Comparison of ENCODE assay signal across 11 mouse cellular contexts in the genomic region with DNA sequence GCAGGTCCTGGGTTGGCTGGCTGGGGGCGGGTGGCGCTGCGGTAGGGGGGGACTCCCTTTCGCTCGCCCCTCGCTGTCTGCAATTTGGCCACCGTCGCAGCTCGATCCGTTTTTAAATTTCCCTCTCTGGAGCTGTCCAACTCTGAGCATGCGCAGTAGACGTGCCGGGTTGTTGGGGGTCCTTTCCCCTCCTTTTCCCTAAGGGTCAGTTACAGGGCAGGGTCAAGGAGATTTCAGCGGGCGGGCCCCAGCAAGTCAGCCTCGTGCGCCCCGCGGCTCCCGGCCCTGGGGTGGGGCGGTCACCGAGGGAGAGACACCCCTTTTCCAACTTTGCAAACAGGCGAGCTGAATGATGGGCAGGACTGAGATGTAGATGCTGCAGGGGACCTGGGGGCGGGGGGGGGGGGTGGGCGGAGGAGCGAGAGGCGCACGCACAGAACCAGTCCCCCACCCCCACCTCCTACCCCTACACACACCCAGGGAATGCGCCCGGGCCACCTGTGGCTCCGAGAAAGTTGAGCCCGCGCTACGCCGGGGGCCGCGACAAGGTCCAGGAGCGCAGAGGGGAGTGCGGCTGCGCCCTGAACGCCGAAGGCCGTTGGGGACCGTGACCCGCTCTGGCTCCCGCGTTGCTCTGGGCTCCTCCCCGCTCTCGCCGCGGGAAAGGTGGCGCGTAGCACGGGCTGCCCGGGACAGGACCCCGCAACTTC. TPM values are rescaled to one million over a fixed set of nuclear protein-coding genes. Genes with fewer than 3 reads are reported as not detected.
DNase-seq lines count a peak whose midpoint lies in the region; ATAC-seq lines count a peak whose summit lies in the region.
"Had no signal": no experiment of that assay in that cellular context is flagged by ENCODE, and none has a peak within 500 bp of the region (broad histone marks: within the 10 kb centered on the region; RNA-seq: fewer than 3 reads in every experiment).

A gene (minus strand): TSS at position 115 of the 710 bp plus-strand sequence.

- under 1% methylated on average over 40 of the region's 56 CpGs for WGBS in heart, embryonic 11.5 days (ENCODE audit: insufficient replicate concordance)
- WGBS in hindbrain, embryonic 15.5 days, result 0% methylated on average over 50 of the region's 56 CpGs
- WGBS in midbrain, embryonic 15.5 days, result 1% methylated on average over 51 of the region's 56 CpGs

- peaks cover 5% of the 10 kb centered on the region for H3K4me1 ChIP-seq in heart, embryonic 11.5 days (ENCODE audit: control insufficient read depth, insufficient read depth, low read length)
- no peaks in the 10 kb centered on the region for H3K4me1 ChIP-seq in brown adipose tissue, adult 24 weeks (ENCODE audit: control insufficient read depth, insufficient read depth, insufficient read length, low read length)
- peaks cover 20% of the 10 kb centered on the region for H3K4me1 ChIP-seq in hindbrain, embryonic 15.5 days (replicated peaks)
- peaks cover 34% of the 10 kb centered on the region for H3K4me1 ChIP-seq in midbrain, embryonic 15.5 days

- H3K27me3 ChIP-seq in heart, embryonic 11.5 days (ENCODE audit: control insufficient read depth, insufficient read depth, low read length), result peaks cover 88% of the 10 kb centered on the region
- peaks cover 97% of the 10 kb centered on the region for H3K27me3 ChIP-seq in hindbrain, embryonic 15.5 days
- H3K27me3 ChIP-seq in midbrain, embryonic 15.5 days (replicated peaks), result peaks cover 75% of the 10 kb centered on the region

- no peak within 1 kb of the TSS for H3K9ac ChIP-seq in heart, embryonic 11.5 days (ENCODE audit: low read depth, low read length)
- H3K9ac ChIP-seq in hindbrain, embryonic 15.5 days, result no peak within 1 kb of the TSS
- no peak within 1 kb of the TSS for H3K9ac ChIP-seq in midbrain, embryonic 15.5 days

- H3K9me3 ChIP-seq in heart, embryonic 11.5 days (replicated peaks; ENCODE audit: control insufficient read depth, low read length), result no peaks in the 10 kb centered on the region
- H3K9me3 ChIP-seq in hindbrain, embryonic 15.5 days, result no peaks in the 10 kb centered on the region
- H3K9me3 ChIP-seq in midbrain, embryonic 15.5 days, result no peaks in the 10 kb centered on the region

- H3K4me2 ChIP-seq in heart, embryonic 11.5 days, result peak within 1 kb of the TSS; percentile 65
- H3K4me2 ChIP-seq in hindbrain, embryonic 15.5 days, result peak within 1 kb of the TSS; percentile 74
- peak within 1 kb of the TSS; percentile 73 for H3K4me2 ChIP-seq in midbrain, embryonic 15.5 days

- 0 out of 2 replicates have a peak, but pooled peaks have one; percentile 18 for ATAC-seq in heart, embryonic 11.5 days (replicated peaks; ENCODE audit: insufficient number of reproducible peaks, low FRiP score, low TSS enrichment)
- no peak for ATAC-seq in hindbrain, embryonic 15.5 days (ENCODE audit: low FRiP score, low read depth)
- ATAC-seq in midbrain, embryonic 15.5 days (replicated peaks), result 0 out of 2 replicates have a peak, but pooled peaks have one; percentile 32

- intact Hi-C loops in left cerebral cortex, postnatal 25 days (cut with DNase I), result no loop called here

- H3K27ac ChIP-seq in heart, embryonic 11.5 days (ENCODE audit: low read depth, low read length), result no peak within 1 kb of the TSS
- H3K27ac ChIP-seq in brown adipose tissue, adult 24 weeks (replicated peaks; ENCODE audit: low read depth, low read length), result no peak within 1 kb of the TSS
- no peak within 1 kb of the TSS for H3K27ac ChIP-seq in hindbrain, embryonic 15.5 days (replicated peaks)
- no peak within 1 kb of the TSS for H3K27ac ChIP-seq in midbrain, embryonic 15.5 days

- H3K4me3 ChIP-seq in heart, embryonic 11.5 days (ENCODE audit: low read depth, low read length), result peak within 1 kb of the TSS; percentile 44
- peak within 1 kb of the TSS; percentile 38; the same call in 1 of the 2 replicates for H3K4me3 ChIP-seq in brown adipose tissue, adult 24 weeks (ENCODE audit: insufficient read depth, low read depth, low read length)
- peak within 1 kb of the TSS; percentile 39 for H3K4me3 ChIP-seq in hindbrain, embryonic 15.5 days
- H3K4me3 ChIP-seq in midbrain, embryonic 15.5 days, result peak within 1 kb of the TSS; percentile 40

- no peak for DNase-seq in heart, adult 11 months
- no peak for DNase-seq in left cerebral cortex, postnatal 25 days (ENCODE audit: low spot score in 2 of 2)
- DNase-seq in thymus, postnatal 14 days, result no peak
- no peak for DNase-seq in cerebellum, adult 8-10 months

- H3K36me3 ChIP-seq in heart, embryonic 11.5 days (ENCODE audit: control insufficient read depth, insufficient read depth, low read length), result no peaks in the 10 kb centered on the region
- no peaks in the 10 kb centered on the region for H3K36me3 ChIP-seq in hindbrain, embryonic 15.5 days
- no peaks in the 10 kb centered on the region for H3K36me3 ChIP-seq in midbrain, embryonic 15.5 days (replicated peaks)

RNA-seq across cellular contexts. Expression of the gene that starts here (rescaled TPM):
- not detected in 2 replicates for polyA plus RNA-seq in heart, embryonic 11.5 days (2014; fragmentation: Nextera tagmentation; extraction: Ambion mirVana)
- polyA plus RNA-seq in brown adipose tissue, adult 24 weeks (2012; ENCODE audit: insufficient read depth, insufficient read length, missing spikeins), result not detected in 2 replicates
- 0.12 and 0.73 TPM in 2 replicates for polyA plus RNA-seq in hindbrain, embryonic 15.5 days (2015; fragmentation: Nextera tagmentation; extraction: Ambion mirVana)
- 0.88 and 0.89 TPM in 2 replicates for polyA plus RNA-seq in midbrain, embryonic 15.5 days (2015; fragmentation: Nextera tagmentation; extraction: Ambion mirVana)
- not detected for total RNA-seq in left cerebral cortex, postnatal 25 days (2021)
- total RNA-seq: layer of hippocampus, adult 18-20 months had no signal
- polyA plus RNA-seq: C2C12; spleen, adult 2 months had no signal

Comparison
In these comparisons a context has a peak if more than half of its experiments do, and no peak if none do; other contexts are left out.
1. Peak in ATAC-seq, H3K4me3 ChIP-seq and H3K4me2 ChIP-seq in heart, embryonic 11.5 days; RNA of the gene not detected or under 1 TPM.
2. Peak in ATAC-seq, H3K4me3 ChIP-seq and H3K4me2 ChIP-seq in midbrain, embryonic 15.5 days; RNA of the gene not detected or under 1 TPM.